Mouse (Mus musculus) embryo, embryonic 11.5 days (tissue): ENCODE results near the gene Plekhg4.

ENCODE experiments used
- DNase-seq: peaks from one replicate; pipeline ENCODE4 v3.0.0-alpha.2; 2012; ENCODE audit warnings: low read depth, low spot score

Gene Plekhg4

GRCm38 (mm10) chr8:105373032-105373431 is at the start of gene Plekhg4:
Gene Plekhg4, plus strand, starts transcription at chr8:105373274.
- DNase-seq: no peak

GRCm38 (mm10) chr8:105325641-105326093 is 47.4 kb upstream of the Plekhg4 start:
- DNase-seq: no peak

- DNase-seq: peak; percentile 93
These were observed 46.9 kb upstream of the Plekhg4 start, which contains the start of the genes Lrrc29 and Tmem208 for GRCm38 (mm10) chr8:105326141-105326672. Gene Lrrc29, minus strand, starts transcription at chr8:105326278. Gene Tmem208, plus strand, starts transcription at chr8:105326354.

- no peak for DNase-seq
These were observed 46.1 kb upstream of the Plekhg4 start for GRCm38 (mm10) chr8:105326968-105327367.

- DNase-seq: no peak
These were observed 42.7 kb upstream of the Plekhg4 start for GRCm38 (mm10) chr8:105330325-105330724.

- DNase-seq: no peak
These were observed 41.6 kb upstream of the Plekhg4 start for GRCm38 (mm10) chr8:105331469-105331868.

- no peak for DNase-seq
These were observed 41.1 kb upstream of the Plekhg4 start for GRCm38 (mm10) chr8:105331931-105332330.

GRCm38 (mm10) chr8:105332523-105332922 is 40.6 kb upstream of the Plekhg4 start:
- no peak for DNase-seq

GRCm38 (mm10) chr8:105336373-105337130 is 36.5 kb upstream of the Plekhg4 start:
- no peak for DNase-seq

- no peak for DNase-seq
These were observed 34.1 kb upstream of the Plekhg4 start for GRCm38 (mm10) chr8:105338992-105339391.

GRCm38 (mm10) chr8:105339886-105340635 is 33.0 kb upstream of the Plekhg4 start:
- DNase-seq: no peak

GRCm38 (mm10) chr8:105341399-105341798 is 31.7 kb upstream of the Plekhg4 start:
- DNase-seq: no peak

- DNase-seq: no peak
These were observed 30.3 kb upstream of the Plekhg4 start for GRCm38 (mm10) chr8:105342768-105343167.

- DNase-seq: no peak
These were observed 29.1 kb upstream of the Plekhg4 start for GRCm38 (mm10) chr8:105343791-105344574.

GRCm38 (mm10) chr8:105345061-105345975 is 27.8 kb upstream of the Plekhg4 start:
- no peak for DNase-seq

- no peak for DNase-seq
These were observed 26.3 kb upstream of the Plekhg4 start for GRCm38 (mm10) chr8:105346611-105347427.

GRCm38 (mm10) chr8:105347428-105348221 is 25.4 kb upstream of the Plekhg4 start, which contains the start of gene Fhod1:
Gene Fhod1, minus strand, starts transcription at chr8:105347953.
- peak; percentile 94 for DNase-seq

GRCm38 (mm10) chr8:105348450-105349095 is 24.5 kb upstream of the Plekhg4 start, which contains the start of gene Slc9a5:
Gene Slc9a5, plus strand, starts transcription at chr8:105348843.
- DNase-seq: peak; percentile 69
